Mouse (Mus musculus): ENCODE data around the gene Tbc1d14. TPM values are rescaled to one million over a fixed set of nuclear protein-coding genes. Genes with fewer than 3 reads are reported as not detected.

Gene Tbc1d14
- polyA plus RNA-seq, 1 experiment from 2014 or later, result 22.5 TPM

DNA sequence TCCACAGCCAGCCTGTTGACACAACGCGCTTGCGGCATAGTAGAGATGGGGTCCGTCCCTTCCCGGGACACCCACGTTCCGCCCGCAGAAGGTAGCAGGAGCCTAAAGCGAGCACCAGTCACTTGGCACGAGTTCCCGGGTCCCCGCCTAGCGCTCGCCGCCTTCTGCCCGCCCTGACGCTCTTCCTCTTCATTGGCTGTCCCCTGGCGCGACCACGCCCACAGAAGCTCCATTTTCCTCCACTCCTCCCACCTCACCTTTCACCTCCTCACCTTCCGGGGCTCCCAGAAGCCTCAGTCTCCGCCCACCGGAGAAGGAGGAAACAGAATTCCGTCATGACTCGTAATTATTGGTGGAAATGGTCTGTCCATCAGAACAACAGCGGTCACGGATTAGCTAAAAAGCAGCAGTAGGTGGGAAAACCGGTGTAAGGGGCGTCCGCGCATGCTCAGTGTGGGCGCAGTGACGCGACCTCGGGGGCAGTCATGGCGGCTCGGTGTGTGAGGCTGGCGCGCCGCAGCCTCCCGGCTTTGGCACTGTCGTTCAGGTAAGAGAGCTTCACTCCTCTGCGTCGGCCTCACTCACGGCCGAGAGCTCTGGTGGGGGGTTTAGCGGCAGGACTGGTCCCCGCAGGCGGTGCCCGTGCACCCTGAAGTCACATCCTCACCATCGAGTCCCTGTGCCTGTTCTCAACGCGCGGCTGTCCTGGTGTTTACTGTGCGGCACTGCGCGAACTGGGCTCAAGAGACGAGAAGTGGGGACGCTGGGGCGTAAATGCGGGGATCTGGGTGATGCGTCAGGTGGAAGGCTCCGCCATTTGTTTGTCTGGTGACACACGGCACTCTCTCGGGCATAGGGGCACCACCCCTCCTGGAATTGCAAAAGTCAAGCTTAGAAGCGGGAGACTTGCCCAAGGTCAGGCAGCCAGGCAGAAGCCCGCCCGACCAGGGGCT is 128.1 kb downstream of the Tbc1d14 start, which contains the start of gene Grpel1:
TSS of gene Grpel1 (plus strand) at position 290 of the 953 bp plus-strand sequence.
- Histone ChIP-seq H3K27ac (peak within 1 kb of the TSS; percentile 70), H3K79me2 (ENCODE audit: inconsistent target) (peaks cover 49% of the 10 kb centered on the region), H3K36me3 (ENCODE audit: inconsistent target) (peaks cover 13% of the 10 kb centered on the region; the same call in 1 of the 2 replicates), H3K4me3 (ENCODE audit: inconsistent target) (peak within 1 kb of the TSS; percentile 100)
- WGBS (ENCODE audit: missing documents), result 2% methylated on average over 60 of the region's 68 CpGs

DNA sequence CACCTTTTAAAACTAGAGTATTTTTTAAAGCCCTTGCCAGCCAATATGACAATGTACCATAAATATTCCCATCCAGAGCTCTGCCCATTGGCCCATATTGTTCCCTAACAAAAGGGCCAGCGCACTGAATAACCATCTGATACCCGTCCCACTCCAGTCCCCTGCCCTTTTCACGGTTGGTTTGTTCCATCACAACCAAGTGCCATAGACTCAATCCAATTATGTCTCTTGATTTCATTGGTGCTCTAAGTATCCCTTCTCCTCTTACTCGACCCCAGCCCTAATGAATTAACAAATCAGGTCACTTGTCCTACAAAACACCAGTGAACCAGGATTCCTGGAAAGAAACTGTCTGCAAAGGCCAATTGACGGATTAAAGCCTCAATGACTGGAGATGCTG is 129.7 kb downstream of the Tbc1d14 start:
- WGBS (ENCODE audit: missing documents), result 69% methylated on average over 5 of the region's 5 CpGs

DNA sequence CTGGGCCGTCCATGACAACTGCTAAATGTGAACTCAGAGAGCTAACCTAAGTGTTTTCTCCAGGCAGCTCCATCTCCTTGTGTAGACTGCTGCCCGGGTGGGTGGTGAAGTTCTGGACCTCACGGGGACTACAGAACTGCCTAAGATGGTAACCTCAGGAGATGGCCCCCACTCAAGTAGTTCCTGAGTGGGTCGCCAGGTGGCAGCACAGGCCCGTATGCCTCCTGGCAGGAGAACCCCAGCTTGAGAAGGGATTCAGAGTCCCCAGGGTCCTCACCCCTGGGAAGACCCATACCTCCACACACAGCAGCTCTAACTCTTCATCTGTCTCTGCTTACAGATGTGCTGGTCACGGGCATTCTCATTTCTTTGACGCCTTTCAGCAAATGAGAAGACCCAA is 130.3 kb downstream of the Tbc1d14 start:
- WGBS (ENCODE audit: missing documents), result 9% methylated on average over 7 of the region's 7 CpGs
- Histone ChIP-seq H3K27ac (no peak overlapping the region), H3K79me2 (ENCODE audit: inconsistent target) (peaks cover 28% of the 10 kb centered on the region), H3K36me3 (ENCODE audit: inconsistent target) (no peaks in the 10 kb centered on the region), H3K4me3 (ENCODE audit: inconsistent target) (no peak overlapping the region)

More for the DNA sequence above, 129.7 kb downstream of the Tbc1d14 start:
- H3K79me2 ChIP-seq (ENCODE audit: inconsistent target), result peaks cover 34% of the 10 kb centered on the region
- no peak overlapping the region for H3K4me3 ChIP-seq (ENCODE audit: inconsistent target)
- no peaks in the 10 kb centered on the region for H3K36me3 ChIP-seq (ENCODE audit: inconsistent target)
- H3K27ac ChIP-seq, result no peak overlapping the region

DNA sequence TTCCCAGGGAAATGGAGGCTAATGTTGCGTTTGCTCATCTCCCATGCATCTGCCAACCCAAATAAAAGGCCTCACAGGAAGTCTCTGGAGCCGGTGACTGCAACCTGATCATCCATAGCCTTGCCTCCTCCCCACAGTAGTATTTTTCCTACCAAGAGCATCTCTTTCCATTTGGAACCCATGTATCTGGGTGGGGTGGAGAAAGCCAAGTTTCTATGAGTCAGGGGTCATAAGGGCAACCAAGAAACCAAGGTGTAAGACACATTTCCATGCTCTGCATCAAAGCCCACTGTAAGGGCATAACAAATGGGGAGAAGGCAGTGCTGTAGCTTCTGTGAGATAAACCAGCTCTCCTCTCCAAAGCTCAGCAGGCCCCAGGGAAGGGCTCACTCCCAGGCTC is 131.8 kb downstream of the Tbc1d14 start:
- H3K36me3 ChIP-seq (ENCODE audit: inconsistent target), result no peaks in the 10 kb centered on the region
- H3K79me2 ChIP-seq (ENCODE audit: inconsistent target), result peaks cover 12% of the 10 kb centered on the region
- no peak overlapping the region for H3K4me3 ChIP-seq (ENCODE audit: inconsistent target)
- WGBS (ENCODE audit: missing documents), result 69% methylated on average over 2 of the region's 2 CpGs
- no peak overlapping the region for H3K27ac ChIP-seq

DNA sequence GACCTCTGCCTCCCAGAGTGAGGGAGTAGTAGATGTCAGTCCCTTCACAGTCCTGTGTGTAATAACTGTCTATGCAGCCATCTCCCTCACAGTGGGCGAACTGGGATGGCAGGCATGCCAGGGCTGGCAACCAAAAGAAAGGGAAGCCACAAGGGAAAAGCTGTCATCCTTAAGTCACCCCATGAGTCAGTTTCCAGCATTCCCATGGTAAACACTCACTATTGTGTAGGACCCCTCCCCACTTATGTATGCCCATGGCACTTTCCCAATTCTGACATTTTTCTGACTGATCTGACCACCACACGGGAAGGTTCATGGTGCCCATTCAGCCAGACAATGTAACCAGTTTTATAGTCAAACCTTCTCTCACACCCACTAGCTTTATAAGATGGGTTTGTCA is 132.4 kb downstream of the Tbc1d14 start:
- no peak overlapping the region for H3K27ac ChIP-seq
- no peaks in the 10 kb centered on the region for H3K36me3 ChIP-seq (ENCODE audit: inconsistent target)
- WGBS (ENCODE audit: missing documents), result 88% methylated on average over 2 of the region's 2 CpGs
- no peak overlapping the region for H3K4me3 ChIP-seq (ENCODE audit: inconsistent target)
- peaks cover 7% of the 10 kb centered on the region for H3K79me2 ChIP-seq (ENCODE audit: inconsistent target)

DNA sequence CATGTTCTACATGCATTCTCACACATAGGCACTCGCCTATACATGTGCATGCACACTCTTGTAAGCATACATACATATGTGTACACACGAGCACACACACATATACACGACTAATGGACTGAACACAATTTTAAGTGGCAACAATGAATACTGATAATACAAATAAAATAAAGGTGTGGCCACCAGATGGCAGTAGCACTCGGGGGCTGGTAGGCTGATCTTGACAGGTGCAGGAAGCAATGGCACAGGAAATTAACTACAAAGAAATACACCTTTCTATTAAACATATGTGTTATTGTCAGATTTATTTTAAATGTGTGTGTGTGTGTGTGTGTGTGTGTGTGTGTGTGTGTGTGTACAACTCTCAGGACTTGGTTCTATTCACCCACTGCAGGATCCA is 134.2 kb downstream of the Tbc1d14 start:
- no peaks in the 10 kb centered on the region for H3K36me3 ChIP-seq (ENCODE audit: inconsistent target)
- no peak overlapping the region for H3K27ac ChIP-seq
- no peaks in the 10 kb centered on the region for H3K79me2 ChIP-seq (ENCODE audit: inconsistent target)
- 8% methylated on average over 4 of the region's 4 CpGs for WGBS (ENCODE audit: missing documents)
- no peak overlapping the region for H3K4me3 ChIP-seq (ENCODE audit: inconsistent target)

DNA sequence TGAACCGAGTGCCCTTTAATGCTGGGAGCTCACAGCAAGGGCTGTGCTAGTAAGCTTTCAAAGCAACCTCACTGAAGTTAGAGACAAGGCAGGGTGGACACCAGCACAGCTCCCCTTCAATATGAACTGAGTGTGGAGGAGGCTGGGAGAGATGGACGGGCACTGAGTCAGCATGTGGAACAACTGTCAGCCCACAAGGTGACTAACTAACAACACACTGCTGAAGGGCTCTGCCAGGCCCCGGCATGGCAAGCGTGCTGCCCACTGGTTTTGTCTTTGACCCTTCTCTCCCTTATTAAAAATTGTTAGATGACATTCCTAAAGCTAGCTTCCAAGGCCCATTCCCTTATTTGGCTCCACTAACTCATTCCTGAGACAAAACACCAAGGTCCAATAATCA is 135.4 kb downstream of the Tbc1d14 start:
- Histone ChIP-seq H3K27ac (no peak overlapping the region), H3K4me3 (ENCODE audit: inconsistent target) (no peak overlapping the region), H3K79me2 (ENCODE audit: inconsistent target) (no peaks in the 10 kb centered on the region), H3K36me3 (ENCODE audit: inconsistent target) (no peaks in the 10 kb centered on the region)
- WGBS (ENCODE audit: missing documents), result 83% methylated on average over 4 of the region's 4 CpGs

DNA sequence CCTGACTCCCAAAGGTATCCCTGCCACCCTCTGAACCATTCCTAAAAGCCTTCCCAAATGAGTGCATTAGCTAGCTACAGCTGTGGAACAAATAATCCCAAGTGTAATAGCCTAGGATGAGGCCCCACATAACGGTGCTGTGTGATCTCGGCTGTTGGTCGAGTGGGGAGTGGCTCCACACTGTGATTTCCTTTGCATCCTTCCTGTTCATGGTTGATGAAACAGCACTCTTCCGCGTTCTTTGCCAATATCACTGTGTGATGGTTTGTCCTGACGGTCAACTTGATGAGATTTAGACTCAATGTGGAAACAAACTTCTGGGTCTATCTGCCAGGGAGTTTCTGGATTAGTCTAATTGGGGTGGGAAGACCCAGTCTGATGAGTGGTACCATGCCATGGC is 140.3 kb downstream of the Tbc1d14 start:
- no peaks in the 10 kb centered on the region for H3K79me2 ChIP-seq (ENCODE audit: inconsistent target)
- 25% methylated on average over 6 of the region's 6 CpGs for WGBS (ENCODE audit: missing documents)
- no peaks in the 10 kb centered on the region for H3K36me3 ChIP-seq (ENCODE audit: inconsistent target)
- no peak overlapping the region for H3K4me3 ChIP-seq (ENCODE audit: inconsistent target)
- no peak overlapping the region for H3K27ac ChIP-seq

DNA sequence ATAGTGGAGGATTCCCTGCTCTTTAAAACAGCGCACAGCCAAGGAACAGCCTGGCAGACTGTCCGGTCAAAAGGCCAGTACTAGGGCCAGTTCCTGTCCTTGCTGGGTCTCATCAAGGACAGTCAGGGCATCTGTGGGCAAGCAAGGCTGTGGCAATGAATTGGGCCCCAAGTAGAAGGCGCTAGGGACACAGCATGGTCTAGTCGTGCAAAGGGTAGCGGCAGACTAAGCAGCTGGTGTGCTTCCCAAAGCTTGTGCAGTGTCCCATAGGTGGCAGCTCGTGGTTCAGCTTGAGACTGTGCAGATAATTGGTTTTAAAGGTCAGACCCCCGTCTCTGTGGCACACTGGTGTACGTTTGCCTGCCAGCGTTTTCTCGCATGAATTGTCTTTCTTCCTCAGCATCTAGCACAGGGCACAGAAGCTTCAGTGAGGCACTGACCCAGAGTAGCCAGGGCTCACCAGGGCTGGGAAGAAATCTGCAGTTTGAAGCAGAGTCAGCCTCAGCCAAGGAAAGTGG is 141.1 kb downstream of the Tbc1d14 start:
- H3K36me3 ChIP-seq (ENCODE audit: inconsistent target), result no peaks in the 10 kb centered on the region
- no peaks in the 10 kb centered on the region for H3K79me2 ChIP-seq (ENCODE audit: inconsistent target)
- no peak overlapping the region for H3K4me3 ChIP-seq (ENCODE audit: inconsistent target)
- 82% methylated on average over 10 of the region's 10 CpGs for WGBS (ENCODE audit: missing documents)
- no peak overlapping the region for H3K27ac ChIP-seq

DNA sequence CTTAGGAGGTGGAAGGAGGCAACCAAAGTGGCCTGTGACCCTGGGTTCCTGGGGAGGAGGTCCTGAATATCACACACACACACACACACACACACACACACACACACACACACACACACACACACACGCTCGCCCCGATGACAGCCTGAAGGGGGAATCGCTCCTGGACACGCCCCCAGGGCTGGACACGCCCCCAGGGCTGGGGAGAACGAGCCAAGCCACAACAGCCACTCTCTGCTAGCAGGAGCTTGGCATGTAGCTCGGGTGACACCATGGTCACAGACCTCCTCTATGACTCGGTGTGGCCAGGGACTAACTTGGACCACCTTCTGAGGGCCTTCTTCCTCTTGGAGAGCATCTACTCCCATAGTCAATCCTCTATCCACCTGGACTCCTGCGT is 142.0 kb downstream of the Tbc1d14 start:
- H3K79me2 ChIP-seq (ENCODE audit: inconsistent target), result no peaks in the 10 kb centered on the region
- WGBS (ENCODE audit: missing documents), result 13% methylated on average over 5 of the region's 10 CpGs
- H3K27ac ChIP-seq, result no peak overlapping the region
- no peak overlapping the region for H3K4me3 ChIP-seq (ENCODE audit: inconsistent target)
- H3K36me3 ChIP-seq (ENCODE audit: inconsistent target), result no peaks in the 10 kb centered on the region

DNA sequence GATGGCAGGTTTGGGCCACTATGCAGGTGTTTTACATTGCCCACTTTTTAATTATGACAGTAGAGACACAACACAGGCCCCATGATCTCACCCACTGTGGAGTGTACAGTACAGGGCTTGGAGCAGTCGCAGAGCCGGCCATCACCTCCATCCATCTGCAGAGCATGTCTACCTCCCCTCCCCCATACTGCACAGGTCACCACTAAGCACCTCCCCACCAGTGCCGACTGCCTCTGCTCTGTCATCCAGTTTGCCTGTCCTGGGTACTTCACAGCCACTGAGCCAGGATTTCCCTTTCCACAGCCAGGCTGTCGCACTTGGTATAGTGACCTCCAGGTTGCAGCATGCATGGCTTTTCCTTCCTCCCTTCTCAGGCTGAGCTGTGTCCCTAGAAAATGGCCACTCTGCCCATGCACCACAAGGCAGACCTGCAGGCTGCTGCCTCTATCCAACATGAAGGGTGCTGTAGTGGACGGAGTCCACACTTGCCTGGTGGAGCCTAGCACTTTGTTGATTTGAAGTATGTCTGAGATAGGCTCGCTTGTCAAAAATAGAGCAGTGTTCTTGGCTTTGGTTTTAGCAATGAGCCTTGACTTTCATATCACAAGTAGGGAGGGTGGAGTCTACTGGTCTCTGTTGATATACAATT is 143.2 kb downstream of the Tbc1d14 start:
- 84% methylated on average over 6 of the region's 6 CpGs for WGBS (ENCODE audit: missing documents)
- Histone ChIP-seq H3K27ac (no peak overlapping the region), H3K36me3 (ENCODE audit: inconsistent target) (no peaks in the 10 kb centered on the region), H3K4me3 (ENCODE audit: inconsistent target) (no peak overlapping the region), H3K79me2 (ENCODE audit: inconsistent target) (no peaks in the 10 kb centered on the region)

DNA sequence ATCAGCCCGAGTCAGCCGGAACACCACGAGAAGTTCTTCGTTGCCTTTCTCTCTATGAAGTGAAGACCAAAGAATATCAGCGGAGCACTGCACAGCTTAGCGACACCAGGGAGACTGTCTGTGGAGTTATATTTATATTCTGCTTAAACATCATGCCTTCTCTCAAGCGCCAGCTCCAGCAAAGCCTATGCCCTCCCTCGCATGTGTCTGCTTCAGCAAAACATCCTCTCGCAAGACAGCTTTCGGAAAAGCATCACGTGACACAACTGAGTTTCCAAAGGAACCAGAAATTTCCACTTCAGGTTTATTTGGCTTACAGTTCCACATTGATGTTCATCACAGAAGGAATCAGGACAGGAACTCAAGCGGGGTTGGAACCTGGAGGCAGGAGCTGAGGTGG is 145.2 kb downstream of the Tbc1d14 start:
- Histone ChIP-seq H3K4me3 (ENCODE audit: inconsistent target) (no peak overlapping the region), H3K27ac (no peak overlapping the region), H3K79me2 (ENCODE audit: inconsistent target) (no peaks in the 10 kb centered on the region), H3K36me3 (ENCODE audit: inconsistent target) (no peaks in the 10 kb centered on the region)
- 95% methylated on average over 12 of the region's 12 CpGs for WGBS (ENCODE audit: missing documents)

DNA sequence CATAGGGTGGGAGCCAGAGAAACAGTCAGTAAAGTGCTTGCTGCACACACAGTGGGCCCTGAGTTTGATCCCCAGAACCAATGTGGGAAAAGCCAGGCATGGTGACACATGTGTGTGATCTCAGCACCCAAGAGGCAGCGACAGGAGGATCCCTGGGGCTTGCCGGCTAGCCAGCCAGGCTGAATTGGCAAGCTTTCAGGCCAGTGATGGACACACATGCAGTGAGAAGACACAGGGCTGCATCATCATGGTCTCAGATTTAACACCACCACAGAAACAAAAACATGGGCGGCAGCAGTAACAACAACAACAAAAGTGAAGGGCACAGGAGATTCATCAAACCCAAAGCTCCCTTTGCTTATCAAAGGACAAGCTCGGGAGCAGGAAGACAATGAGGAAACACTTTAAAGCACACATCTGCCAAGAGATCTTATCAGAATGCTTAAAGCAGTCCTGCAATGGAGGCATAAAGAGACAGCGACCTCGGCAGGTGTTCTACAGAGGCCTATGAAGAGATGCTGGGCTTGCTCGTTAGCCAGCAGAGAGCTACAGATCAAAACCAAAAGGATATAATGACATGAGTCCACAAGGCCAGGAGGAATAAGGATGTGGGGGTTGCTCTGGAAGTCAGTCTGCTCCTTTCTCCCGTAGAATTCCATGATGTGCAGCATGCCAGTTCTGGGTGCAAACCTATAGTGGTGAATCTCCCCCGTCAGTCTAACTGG is 146.7 kb downstream of the Tbc1d14 start:
- 45% methylated on average over 9 of the region's 9 CpGs for WGBS (ENCODE audit: missing documents)
- Histone ChIP-seq H3K79me2 (ENCODE audit: inconsistent target) (no peaks in the 10 kb centered on the region), H3K36me3 (ENCODE audit: inconsistent target) (no peaks in the 10 kb centered on the region), H3K4me3 (ENCODE audit: inconsistent target) (no peak overlapping the region), H3K27ac (no peak overlapping the region)

DNA sequence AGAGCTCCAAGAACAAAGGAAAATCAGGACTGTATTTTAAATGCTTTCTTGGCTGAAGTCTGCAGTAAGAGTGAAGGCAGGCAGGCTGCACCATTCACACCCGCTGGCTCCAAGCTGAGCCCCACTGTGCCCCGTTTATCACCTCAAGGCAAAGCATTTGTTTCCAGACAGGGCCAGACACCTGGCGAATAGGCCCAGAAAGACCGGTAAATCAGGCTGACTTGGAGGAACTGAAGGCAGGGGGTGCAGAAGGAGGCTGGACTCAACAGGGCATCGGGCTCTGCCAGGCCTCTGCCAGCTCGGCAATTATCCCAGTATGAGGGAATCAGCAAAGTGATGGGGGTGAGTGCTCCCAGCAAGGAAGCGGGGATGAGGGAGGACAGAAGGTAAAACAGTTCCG is 148.0 kb downstream of the Tbc1d14 start:
- WGBS (ENCODE audit: missing documents), result 38% methylated on average over 6 of the region's 8 CpGs
- Histone ChIP-seq H3K79me2 (ENCODE audit: inconsistent target) (no peaks in the 10 kb centered on the region), H3K27ac (no peak overlapping the region), H3K4me3 (ENCODE audit: inconsistent target) (no peak overlapping the region), H3K36me3 (ENCODE audit: inconsistent target) (no peaks in the 10 kb centered on the region)
